Mouse (Mus musculus): ENCODE data around the gene Cacna1e.

The Cacna1e gene

DNA sequence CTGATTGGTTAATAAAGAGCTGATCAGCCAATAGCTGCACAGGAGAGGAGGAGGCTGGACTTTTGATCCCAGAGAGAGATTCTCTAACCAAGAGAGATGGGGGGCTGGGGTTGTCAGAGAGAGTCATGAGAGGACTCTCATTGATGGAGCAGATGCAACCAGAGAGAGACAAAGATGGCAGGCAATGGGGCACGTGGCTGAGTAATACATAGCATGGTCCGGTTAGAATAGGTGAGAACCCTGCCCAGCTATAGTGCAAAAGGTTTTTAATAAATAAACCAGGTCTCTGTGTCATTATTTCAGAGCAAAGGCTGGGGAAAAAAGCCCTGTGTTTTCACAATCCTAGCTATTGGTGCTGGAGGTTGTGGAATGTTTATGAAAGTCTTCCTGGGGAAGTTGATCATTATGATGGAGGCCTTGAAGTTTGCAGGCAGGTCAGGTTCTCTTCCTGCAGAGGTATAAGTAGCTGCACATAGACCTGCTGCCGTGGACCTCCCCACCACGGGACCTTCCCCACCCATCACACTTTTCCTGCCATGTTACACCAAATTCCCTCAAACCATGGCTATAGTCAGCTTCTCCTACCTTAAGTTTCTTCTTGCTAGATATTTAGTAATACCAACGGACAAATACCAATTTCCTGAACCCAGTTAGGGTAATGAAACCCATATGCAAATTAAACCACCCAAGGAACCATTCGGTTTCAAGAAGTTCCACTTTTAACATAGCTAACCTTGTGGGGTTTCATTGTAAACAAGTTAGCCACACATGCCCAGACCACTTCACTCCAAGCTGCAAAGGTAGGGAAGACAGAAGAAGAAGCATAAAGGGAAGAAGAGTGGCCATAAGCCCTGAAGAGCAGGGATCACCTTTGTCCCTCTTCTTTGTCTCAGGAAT is 35.4 kb downstream of the Cacna1e start:
- TF ChIP-seq GATA4 (IDR thresholded peaks at IDR 0.05; ENCODE audit: insufficient replicate concordance, low read length) = no peak

DNA sequence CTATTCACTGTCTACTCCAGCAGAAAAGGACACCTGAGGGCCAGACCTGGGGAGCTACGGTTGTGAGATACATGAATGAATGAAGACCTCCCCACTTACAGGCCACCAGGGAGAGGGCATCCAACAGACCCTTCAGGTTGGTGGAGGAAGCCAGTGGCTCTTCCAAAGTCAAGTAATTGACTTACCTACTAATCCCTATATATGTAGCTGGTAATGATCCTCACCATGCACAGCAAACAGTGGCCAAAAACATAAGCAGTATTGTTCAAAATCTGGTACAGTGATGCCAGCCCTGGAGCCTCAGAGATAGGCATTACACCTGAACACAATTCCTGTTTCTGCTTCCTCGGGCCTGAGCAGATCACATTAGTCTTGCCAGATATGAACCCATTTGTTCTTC is 37.4 kb downstream of the Cacna1e start:
- no peak for TF ChIP-seq GATA4 (IDR thresholded peaks at IDR 0.05; ENCODE audit: insufficient replicate concordance, low read length)

DNA sequence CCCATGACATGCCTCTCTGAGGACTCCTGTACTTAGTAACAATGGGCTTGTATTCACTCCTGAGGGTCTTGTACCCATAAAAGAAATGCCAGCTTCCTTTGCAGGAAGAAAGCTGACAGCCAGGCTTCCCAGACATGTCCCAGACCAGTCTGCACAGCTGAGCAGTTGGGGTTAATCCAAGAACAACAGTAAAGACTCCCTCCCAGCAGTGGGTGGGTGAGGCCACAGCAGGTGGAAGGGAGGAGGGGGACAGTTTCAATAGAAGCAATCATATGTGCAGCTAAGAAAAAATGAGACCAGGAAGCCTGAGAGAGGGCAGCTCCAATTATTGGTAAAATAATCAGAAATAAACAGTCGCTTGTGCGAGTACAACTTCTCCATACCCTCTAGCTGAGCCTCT is 40.9 kb downstream of the Cacna1e start:
- TF ChIP-seq GATA4 (IDR thresholded peaks at IDR 0.05; ENCODE audit: insufficient replicate concordance, low read length) = no peak

DNA sequence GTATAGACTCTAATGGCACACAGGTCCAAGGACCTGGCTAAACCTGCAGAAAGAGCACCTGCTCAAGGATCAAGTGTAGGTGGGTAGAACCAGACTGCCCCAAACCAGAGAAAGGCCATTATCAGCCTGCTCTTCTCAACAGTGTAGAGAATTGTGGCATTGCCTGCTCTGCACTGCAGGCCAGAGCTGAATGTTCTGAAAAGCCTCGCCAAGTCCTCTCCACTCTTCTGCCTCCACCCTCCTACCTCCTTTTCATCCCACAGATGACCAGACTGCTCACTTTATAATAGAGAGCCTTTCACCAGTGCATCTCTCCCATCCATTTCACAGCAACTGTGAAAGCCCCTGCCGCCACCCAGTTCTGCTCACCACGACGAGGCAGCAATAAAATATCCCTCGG is 42.0 kb downstream of the Cacna1e start:
- TF ChIP-seq GATA4 (IDR thresholded peaks at IDR 0.05; ENCODE audit: insufficient replicate concordance, low read length) = no peak

DNA sequence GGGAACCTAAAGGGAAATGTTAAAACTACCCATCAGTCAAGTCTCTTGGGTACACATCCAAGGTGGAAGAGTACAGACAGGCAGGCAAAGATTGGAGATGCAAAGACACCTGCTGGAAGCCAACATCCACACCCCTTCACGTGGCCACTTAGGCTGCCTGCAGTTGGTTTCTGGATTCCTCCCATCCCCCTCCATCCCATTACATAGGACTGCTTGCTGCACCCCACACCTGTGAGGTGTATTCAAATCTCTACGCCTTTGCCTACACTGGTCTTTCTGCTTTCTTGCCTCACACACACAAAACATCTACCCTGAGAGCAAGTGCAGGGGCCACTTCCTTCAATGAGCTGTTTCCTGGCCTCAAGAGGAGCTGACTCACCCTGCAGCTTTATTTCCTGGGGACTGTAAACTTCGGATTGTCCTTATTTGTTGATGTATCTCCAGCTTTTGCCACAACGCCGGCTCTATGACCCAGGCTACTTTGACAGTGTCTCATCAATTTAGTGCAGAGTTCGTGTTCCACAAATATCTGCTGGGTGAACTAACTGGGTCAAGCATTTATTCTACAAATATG is 43.2 kb downstream of the Cacna1e start:
- TF ChIP-seq GATA4 (IDR thresholded peaks at IDR 0.05; ENCODE audit: insufficient replicate concordance, low read length) = no peak

DNA sequence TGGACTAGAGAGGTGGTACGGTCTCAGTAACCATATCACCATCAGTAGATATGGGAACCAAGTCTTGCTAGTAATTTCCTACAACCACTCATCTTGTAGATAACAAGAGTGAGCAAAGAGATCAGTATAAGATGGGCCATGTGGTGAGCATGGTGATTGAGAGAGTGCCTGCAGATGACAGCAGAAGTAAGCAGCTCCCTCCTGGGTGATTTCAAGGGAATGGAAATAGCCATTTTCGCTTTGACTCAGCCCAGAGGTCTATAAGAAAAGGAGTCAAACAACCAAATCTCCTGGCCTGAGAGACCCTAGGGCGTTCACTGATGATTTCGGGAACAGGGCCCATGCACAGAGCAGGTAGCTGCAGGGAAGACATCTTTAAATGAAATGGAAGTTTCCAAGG is 45.0 kb downstream of the Cacna1e start:
- TF ChIP-seq GATA4 (IDR thresholded peaks at IDR 0.05; ENCODE audit: insufficient replicate concordance, low read length) = no peak

DNA sequence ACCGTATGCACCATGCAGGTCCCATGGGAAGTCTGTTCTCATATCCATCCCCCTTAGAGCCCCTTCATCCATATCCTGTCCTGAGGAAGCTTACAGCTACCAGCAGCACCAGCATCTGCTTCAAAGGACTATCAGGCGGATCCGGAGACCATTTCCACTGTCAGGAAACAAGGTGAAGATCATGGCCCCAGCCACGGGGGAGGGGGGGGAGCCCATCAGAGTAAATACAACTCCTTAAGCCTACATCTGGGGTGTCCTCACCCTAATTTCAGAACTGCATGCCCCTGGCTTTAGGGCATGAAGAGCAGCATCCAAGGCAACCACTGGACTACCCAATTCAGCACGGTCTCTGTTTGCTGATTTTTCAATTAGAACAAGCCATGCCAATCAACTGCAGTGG is 47.8 kb downstream of the Cacna1e start:
- no peak for TF ChIP-seq GATA4 (IDR thresholded peaks at IDR 0.05; ENCODE audit: insufficient replicate concordance, low read length)

DNA sequence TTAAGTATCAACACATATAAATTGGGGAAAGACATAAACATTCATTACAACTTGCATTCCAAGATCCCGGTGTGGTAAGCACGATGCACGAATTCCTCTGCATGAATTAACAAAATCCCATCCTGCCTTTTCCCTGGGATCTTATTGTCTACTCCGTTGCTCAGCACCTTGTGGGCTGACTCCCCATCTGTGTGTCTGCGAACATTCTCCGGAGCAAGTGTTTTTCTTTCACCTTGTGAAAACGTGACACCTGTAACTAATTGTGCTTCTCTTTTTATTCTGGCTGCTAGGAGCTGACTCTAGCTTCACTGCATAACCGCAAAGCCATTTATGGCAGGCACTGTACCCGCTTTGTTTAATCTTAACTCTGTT is 52.1 kb downstream of the Cacna1e start:
- TF ChIP-seq GATA4 (IDR thresholded peaks at IDR 0.05; ENCODE audit: insufficient replicate concordance, low read length) = no peak

DNA sequence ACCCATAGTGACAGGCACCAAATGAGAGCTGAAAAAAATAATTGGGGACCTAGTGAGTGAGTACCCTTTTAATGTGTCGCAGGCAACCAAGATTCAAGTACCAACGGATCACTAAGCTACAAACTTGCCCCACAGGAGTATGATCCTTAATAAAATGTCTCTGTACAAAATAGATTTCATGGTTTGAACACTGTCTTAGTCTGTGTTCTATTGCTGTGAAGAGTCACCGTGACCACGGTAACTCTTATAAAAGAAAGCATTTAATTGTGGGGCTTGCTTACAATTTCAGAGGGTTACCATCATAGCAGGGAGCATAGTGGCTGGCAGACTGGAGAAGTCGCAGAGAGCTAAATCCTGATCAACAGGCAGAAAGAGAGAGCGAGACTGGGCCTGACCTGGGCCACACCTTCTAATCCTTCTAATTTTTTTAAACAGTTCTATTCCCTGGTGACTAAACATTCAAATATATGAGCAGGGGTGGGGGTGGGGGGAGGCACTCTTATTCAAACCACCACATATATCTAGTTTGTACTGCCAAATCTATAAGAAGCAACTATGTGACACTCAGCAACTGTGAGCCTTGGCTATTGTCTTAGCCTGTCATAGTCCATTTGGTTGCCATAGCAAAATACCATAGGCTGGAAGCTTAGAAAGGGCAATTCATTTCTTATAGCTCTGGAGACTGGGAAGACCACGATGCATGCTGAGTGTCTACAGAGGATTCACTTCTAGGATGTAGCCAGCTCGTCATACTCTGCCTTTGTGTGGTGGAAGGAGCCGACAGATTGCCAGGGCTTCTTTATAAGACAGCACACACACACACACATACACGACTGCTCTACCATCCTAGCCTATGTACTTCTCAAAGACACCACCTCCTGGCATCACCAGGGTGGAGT is 52.8 kb downstream of the Cacna1e start:
- no peak for TF ChIP-seq GATA4 (IDR thresholded peaks at IDR 0.05; ENCODE audit: insufficient replicate concordance, low read length)

DNA sequence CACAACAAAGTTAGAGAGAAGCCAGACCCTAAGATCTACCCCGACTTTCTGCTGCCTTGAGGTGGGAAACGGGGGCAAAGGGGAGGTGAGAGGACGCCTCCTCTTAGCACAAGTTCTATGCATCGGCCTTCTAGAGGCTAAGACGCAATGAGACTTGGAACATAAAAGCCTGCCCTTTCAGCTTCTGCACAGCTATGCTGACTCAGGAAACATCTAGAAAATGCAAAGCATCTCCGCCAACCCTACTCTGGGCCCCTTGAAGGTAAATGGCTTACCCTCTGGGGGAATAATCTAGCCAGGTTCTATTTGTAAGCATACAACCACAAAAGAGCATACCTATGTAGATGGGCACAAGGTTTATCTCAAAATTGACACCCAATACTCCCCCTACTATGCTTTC is 54.2 kb downstream of the Cacna1e start:
- no peak for TF ChIP-seq GATA4 (IDR thresholded peaks at IDR 0.05; ENCODE audit: insufficient replicate concordance, low read length)

DNA sequence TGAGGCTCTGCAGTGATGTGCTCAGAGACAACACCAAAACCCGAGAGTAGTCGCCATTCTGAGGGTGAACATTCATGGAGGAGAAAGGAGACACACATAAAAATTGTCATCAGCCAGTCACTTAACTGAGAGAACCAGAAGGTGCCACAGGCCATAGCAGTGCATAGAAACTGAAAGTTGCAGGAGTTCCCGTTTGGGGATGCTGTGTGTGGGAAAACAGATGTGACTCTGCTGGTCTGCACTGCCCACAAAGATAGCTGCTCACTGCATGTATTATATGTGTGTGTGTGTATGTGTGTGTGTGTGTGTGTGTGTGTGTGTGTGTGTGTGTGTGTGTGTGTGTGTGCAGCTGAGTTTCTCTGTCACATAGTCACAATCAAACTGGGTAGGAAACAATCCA is 61.2 kb downstream of the Cacna1e start:
- no peak for TF ChIP-seq GATA4 (IDR thresholded peaks at IDR 0.05; ENCODE audit: insufficient replicate concordance, low read length)

DNA sequence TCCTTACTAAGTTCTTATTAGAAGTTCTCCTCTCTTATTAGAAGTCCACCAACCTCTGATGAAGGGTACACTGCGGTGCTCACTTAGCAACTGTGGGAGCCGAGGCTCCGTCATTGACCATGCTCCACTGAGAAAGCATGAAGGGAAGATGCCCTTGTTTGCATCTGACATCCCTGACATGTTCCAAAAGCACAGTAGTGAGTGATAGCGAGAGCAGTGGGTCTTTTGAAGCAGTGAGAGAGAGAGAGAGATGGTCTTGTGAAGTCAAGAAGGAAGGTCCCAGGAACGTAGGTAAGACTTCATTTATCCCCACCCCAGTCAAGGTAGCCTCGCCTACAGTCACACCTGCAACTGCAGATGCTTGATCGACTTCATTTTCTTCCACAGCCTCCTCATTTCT is 63.9 kb downstream of the Cacna1e start:
- no peak for TF ChIP-seq GATA4 (IDR thresholded peaks at IDR 0.05; ENCODE audit: insufficient replicate concordance, low read length)

DNA sequence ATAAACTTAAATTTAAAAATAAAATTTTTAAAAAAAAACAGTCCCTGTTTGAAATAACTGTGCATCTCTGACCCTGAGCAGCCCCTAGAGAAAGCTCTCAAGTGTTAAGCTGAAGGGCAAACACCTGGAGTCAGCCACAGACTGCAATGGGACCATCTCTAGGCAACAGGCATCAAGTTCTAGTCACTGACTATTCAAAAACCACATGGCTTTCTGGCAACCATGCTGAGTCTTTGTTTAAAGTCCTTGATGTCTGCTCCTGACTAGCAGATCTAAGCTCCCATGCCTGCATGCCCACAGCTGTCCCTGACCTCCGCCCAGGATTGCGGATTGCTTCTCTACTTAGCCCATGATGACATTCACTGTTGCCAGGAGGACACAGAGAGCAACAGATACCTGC is 64.3 kb downstream of the Cacna1e start:
- TF ChIP-seq GATA4 (IDR thresholded peaks at IDR 0.05; ENCODE audit: insufficient replicate concordance, low read length) = no peak

DNA sequence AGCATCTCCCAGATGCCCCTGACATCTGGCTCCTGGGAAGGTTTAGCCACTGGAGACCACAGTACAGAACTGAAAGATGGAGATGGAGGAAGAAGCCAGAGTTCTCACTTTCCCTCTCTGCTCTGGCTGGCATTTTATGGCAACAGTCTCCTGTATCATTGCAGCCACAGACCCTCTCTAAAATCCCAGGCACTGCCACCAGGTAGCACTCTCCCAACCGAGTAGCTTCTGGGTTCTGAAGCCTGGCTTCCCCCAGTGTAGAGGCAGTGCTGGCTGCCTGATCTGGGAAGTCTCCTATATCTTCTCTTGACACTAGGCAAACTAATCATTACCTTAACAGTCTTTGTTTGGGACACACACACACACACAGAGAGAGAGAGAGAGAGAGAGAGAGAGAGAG is 65.6 kb downstream of the Cacna1e start:
- TF ChIP-seq GATA4 (IDR thresholded peaks at IDR 0.05; ENCODE audit: insufficient replicate concordance, low read length) = no peak

DNA sequence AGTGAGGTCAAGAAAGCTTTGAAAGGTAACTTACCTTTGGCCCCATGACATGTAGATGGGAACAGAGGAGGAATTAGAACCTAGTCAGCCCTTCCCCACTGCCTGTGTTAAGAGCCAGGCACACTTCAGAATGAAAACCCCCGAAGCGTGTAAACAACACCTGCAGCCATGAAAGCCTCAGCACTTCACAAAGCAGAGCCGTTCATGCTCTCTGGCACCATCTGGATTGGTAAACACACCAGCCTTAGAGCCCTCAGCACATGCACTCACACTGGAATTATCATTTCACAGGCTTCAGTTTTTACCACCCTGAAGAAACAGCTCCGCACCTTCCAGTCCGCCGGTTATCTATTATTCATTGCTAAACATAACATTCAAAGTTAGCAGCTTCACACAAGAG is 67.5 kb downstream of the Cacna1e start:
- no peak for TF ChIP-seq GATA4 (IDR thresholded peaks at IDR 0.05; ENCODE audit: insufficient replicate concordance, low read length)

DNA sequence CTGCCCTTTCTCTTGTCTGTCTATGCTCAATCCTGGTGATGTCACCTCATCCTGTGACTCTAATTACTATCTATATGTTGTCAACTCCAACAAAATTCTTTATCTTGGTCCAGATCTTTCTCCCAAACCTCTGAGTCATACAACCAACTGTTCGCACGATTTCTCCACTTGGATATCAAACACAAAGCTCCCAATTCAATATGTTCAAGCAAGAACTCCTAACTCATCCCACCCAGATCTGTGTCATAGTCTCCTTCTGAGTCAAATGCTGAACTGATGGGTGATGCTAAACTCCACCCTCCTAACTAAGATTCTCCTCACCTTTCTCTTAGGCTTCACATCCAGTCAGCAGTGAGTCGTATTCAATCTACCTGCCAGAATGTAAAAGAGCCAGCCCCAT is 68.0 kb downstream of the Cacna1e start:
- no peak for TF ChIP-seq GATA4 (IDR thresholded peaks at IDR 0.05; ENCODE audit: insufficient replicate concordance, low read length)

Data from liver, adult (tissue).